Mouse (Mus musculus) spleen, adult 2 months (tissue): ENCODE measurements around the gene Osbpl3. TPM values are rescaled to one million over a fixed set of nuclear protein-coding genes. Genes with fewer than 3 reads are reported as not detected.

Source experiments
- DNase-seq, 2 experiments: peaks; one replicate each; pipeline versions ENCODE4 v3.0.0 to v3.0.0-alpha.2; 2012 to 2021; ENCODE audit warnings: low spot score in 2 of 2, low read depth in 1 of 2
- H3K27ac ChIP-seq: fragments of 200-500 bp; 2 replicates; pipeline ENCODE4 v1.5.1; 2012; ENCODE audit warnings: low read length, inconsistent platforms; ENCODE audit not compliant: insufficient read depth
- H3K27me3 ChIP-seq: fragments of 200-500 bp; 2 replicates; pipeline ENCODE4 v1.6.1; 2012; ENCODE audit warnings: mild to moderate bottlenecking, moderate library complexity, low read length, inconsistent platforms; ENCODE audit not compliant: control insufficient read depth, insufficient read depth
- H3K36me3 ChIP-seq: fragments of 200-500 bp; 2 replicates; pipeline ENCODE4 v1.6.1; 2012; ENCODE audit warnings: mild to moderate bottlenecking, low read length, inconsistent platforms; ENCODE audit not compliant: control insufficient read depth, insufficient read depth
- H3K4me1 ChIP-seq: fragments of 200-500 bp; 2 replicates; pipeline ENCODE4 v1.6.1; 2011; ENCODE audit warnings: inconsistent platforms; ENCODE audit not compliant: control insufficient read depth, insufficient read depth, insufficient read length
- H3K4me3 ChIP-seq: fragments of 200-500 bp; 2 replicates; pipeline ENCODE4 v1.5.1; 2011; ENCODE audit warnings: mild to moderate bottlenecking, inconsistent platforms; ENCODE audit not compliant: insufficient read depth, insufficient read length; ENCODE audit errors: extremely low read depth
- CTCF ChIP-seq: fragments of 200-500 bp; IDR thresholded peaks from 2 replicates; pipeline ENCODE4 v1.5.1; 2011; ENCODE audit warnings: mild to moderate bottlenecking, inconsistent platforms; ENCODE audit not compliant: insufficient read depth, insufficient read length, insufficient replicate concordance; ENCODE audit errors: extremely low read depth
- POLR2A ChIP-seq: fragments of 200-500 bp; IDR thresholded peaks from 2 replicates; pipeline ENCODE4 v1.6.1; 2011; ENCODE audit warnings: low read depth, low read length, inconsistent platforms
- WGBS: fragments of 180-500 bp; shearing (Covaris S2); methylation state at CpG from one replicate; pipeline ENCODE4 v1.1.7; 2018; 5-methylcytosine and 5-hydroxymethylcytosine counted together
- polyA plus RNA-seq: library from polyadenylated mRNA; depleted of rRNA; stranded (reverse); fragments of >200 nt; gene quantifications from 2 replicates; pipeline ENCODE4 v1.2.3, GENCODE M21; 2012

Gene Osbpl3
- polyA plus RNA-seq, 1 experiment, result 2.8 TPM

DNA sequence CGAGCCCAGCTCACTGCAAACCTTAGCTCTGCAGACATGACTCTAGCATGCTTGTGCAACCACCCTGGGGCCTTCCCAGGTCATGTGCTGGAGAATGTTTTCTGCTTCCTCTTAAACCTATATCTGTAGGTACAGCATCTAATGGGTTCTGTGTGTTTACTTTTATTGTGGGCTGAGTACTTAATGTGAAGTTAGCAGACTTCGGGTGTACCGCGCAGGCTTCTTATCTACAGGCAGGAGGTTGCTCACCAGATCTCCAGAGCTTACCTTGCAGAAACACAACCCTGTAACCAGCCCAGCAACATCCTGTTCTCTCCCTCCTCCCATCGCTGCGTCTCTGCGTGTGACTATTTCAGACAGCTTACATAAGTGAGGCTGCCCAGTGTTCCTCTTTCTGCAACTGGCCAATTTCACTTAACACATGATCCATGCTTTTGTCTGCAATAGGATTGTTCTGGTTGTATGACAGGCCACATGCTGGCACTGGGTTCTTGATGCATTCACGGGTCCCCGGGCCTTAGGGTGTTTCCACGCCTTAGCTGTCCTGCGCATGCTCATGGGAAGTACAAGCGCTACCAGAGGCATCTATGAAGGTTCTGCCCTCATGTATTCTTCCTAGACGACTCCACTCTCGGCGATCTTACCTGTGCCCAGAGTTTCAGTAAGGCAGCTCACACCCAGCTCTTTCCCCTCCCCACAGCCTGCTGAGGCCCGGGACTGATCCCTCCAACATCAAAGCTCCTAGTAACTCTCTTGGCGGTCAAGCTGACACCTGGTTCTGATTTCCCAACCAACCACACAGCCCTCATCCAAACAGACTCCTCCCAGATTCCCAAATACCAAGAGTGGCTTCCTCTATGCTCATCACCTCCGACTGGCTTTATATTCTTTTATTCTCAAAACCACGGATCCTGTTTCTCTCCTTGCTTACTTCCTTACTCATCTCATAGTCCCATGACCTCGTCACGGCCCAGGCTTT is 78.0 kb downstream of the Osbpl3 start:
- Histone ChIP-seq H3K4me1 (peaks cover 7% of the 10 kb centered on the region; the same call in 1 of the 2 replicates), H3K27ac (peak overlapping the region; percentile 78), H3K27me3 (no peaks in the 10 kb centered on the region), H3K36me3 (no peaks in the 10 kb centered on the region), H3K4me3 (peak overlapping the region; percentile 27; the same call in 1 of the 2 replicates)
- WGBS, result 25% methylated on average over 21 of the region's 21 CpGs
- no peak for TF ChIP-seq POLR2A
- no peak for TF ChIP-seq CTCF
- DNase-seq, result peak; percentile 17 to 41

DNA sequence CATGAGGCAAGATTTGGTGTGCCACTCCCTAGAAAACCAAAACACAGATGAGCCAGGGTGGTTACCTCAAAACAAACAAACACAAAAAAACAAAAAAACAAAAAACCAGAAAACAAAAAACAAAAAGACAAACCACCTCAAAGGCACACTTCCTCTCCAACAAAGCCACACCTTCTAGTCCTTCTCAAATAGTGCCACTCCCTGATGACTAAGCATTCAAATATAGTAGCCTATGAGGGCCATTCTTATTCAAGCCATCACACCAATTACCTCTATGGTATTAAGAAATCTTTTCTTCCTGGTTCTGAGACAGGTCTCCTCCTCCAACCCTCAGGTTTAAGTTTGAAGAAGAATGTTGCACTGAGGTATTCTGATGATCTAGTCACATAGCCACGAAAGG is 79.3 kb downstream of the Osbpl3 start:
- DNase-seq, result no peak
- WGBS, result 75% methylated on average over 1 of the region's 1 CpGs
- H3K36me3 ChIP-seq, result no peaks in the 10 kb centered on the region
- no peak for TF ChIP-seq POLR2A
- no peak for TF ChIP-seq CTCF
- peaks cover 7% of the 10 kb centered on the region; the same call in 1 of the 2 replicates for H3K4me1 ChIP-seq
- H3K4me3 ChIP-seq, result no peak overlapping the region
- no peak overlapping the region for H3K27ac ChIP-seq
- H3K27me3 ChIP-seq, result no peaks in the 10 kb centered on the region

DNA sequence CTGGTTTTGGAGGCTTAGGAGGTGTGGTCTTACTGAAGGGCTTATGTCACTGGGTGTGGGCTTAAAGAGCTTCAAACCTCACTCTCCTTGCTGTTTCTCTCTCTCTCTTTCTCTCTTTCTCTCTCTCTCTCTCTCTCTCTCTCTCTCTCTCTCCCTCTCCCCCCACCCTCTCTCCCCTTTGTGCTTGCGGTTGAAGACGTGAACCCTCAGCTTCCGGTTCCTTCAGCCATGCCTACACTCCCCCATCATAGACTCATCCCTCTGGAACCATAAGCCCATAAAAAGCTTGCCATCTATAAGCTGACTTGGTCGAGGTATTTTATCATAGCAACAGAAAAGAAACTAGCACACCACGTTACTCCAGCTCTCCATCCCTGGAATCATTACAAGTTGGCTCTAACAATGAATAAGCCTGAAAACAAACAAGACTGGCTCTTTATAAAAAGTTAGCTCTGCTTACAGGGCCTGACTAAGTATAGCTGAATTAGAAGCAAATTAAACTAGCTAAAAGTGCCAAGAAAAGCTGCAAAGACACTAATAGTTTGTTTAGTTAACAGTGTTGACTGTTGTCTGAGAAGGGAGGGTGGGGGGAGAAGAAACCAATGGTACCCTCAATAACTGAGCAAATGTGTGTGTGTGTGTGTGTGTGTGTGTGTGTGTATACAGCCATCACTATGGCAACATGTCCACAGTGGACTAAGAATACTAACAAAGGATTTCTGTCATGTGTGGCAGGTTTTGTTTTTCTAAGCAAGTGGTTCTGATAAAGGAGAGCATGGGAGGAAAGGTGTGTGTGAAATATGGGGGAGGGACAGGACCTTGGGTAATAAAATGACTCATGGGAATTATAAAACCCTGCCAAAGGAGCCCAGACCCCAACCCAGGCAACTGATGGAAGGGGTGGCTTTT is 83.2 kb downstream of the Osbpl3 start:
- no peak for DNase-seq
- Histone ChIP-seq H3K36me3 (no peaks in the 10 kb centered on the region), H3K27me3 (no peaks in the 10 kb centered on the region), H3K4me1 (peaks cover 5% of the 10 kb centered on the region; the same call in 1 of the 2 replicates), H3K4me3 (no peak overlapping the region), H3K27ac (no peak overlapping the region)
- no peak for TF ChIP-seq POLR2A
- WGBS, result 65% methylated on average over 5 of the region's 5 CpGs

DNA sequence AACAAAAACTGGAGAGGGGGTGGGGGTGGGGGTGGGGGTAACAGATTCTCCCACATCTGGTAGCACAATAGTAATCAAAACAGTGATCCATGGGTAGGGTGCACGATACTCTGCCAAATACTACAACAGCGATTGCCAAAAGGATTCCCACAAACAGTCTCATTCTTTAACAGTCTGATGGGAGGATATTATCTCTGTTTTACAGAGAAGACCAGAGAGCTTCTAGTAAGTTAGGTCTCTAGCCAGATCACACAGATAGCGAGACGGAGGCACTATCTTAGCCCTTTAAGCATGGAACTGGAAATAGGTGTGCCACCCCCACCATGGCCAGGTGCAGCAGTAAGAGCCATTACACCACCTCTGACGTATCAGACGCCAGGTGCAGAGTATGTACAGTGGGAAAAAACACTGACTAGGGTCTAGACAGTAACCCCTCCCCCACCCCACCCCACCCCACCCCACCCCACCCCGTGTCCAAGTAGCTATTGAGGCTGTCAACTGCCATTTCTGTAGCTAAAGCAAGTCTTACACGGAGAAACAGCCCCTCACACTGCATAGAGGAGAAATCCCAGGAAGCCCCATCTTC is 84.4 kb downstream of the Osbpl3 start:
- Histone ChIP-seq H3K27ac (no peak overlapping the region), H3K27me3 (no peaks in the 10 kb centered on the region), H3K4me1 (no peaks in the 10 kb centered on the region; the same call in 1 of the 2 replicates), H3K36me3 (no peaks in the 10 kb centered on the region), H3K4me3 (no peak overlapping the region)
- 84% methylated on average over 8 of the region's 8 CpGs for WGBS
- TF ChIP-seq POLR2A, result no peak
- TF ChIP-seq CTCF, result no peak
- no peak for DNase-seq

DNA sequence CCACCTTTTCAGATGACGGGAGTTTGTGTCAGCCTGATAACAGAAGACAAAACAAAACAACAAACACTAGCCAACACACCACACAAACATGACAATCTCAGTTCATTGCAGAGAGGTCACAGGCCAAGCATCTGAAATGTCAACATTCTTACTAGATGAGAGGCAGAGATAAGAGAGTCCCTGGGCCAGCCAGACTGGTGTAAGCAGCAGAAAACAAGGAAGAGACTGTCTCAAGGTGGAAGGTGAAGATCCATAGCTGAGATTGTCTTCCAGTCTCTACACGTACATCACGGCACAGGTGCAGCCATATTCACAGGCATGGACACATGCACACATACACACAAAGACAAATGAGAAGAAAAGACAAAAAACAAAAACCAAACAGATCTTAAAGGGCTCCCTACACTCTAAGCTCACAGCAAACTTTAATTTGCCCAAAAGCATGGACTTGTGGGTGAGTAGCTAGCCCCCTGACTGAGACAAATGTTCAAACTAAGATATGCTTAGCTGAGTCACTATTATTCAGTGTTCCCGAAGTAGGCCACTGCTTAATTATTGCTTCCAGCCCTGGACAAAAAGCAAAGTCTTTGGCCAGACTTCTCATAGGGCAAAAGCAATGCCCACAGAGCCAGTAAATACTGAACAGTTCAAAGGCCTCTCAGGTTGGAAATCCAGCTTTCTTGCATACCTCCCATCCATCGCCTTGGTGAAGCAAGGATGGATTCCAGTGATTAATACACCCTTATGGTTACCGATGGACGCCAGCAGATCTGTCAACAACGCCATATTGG is 87.3 kb downstream of the Osbpl3 start:
- no peaks in the 10 kb centered on the region; the same call in 1 of the 2 replicates for H3K4me1 ChIP-seq
- TF ChIP-seq POLR2A (no peak), CTCF (no peak)
- DNase-seq, result no peak
- no peaks in the 10 kb centered on the region for H3K27me3 ChIP-seq
- no peak overlapping the region for H3K27ac ChIP-seq
- 92% methylated on average over 8 of the region's 8 CpGs for WGBS
- no peak overlapping the region for H3K4me3 ChIP-seq
- H3K36me3 ChIP-seq, result no peaks in the 10 kb centered on the region

DNA sequence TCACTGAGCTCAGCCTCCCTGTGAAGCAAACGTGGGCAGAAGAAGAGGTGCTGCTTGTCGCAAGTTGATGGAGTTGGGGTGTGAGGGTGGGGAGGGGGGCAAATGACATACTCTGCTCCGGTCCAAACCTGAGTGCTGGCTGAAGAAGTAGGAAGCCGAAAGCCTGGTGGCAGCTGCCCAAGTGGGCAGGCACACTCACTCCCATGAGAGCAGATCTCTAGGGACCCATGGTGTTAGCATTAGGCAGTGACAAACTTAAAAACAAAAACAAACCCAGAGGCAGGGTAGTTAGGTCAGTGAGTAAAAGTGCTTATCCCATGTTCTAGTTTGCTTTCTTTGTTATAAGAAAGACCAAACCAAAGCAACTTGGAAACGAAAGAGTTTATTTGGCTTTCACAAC is 88.2 kb downstream of the Osbpl3 start:
- 70% methylated on average over 5 of the region's 5 CpGs for WGBS
- Histone ChIP-seq H3K27me3 (no peaks in the 10 kb centered on the region), H3K4me1 (no peaks in the 10 kb centered on the region; the same call in 1 of the 2 replicates), H3K27ac (no peak overlapping the region), H3K4me3 (no peak overlapping the region), H3K36me3 (no peaks in the 10 kb centered on the region)
- DNase-seq, result no peak
- no peak for TF ChIP-seq CTCF
- no peak for TF ChIP-seq POLR2A
